In the genomic region with DNA sequence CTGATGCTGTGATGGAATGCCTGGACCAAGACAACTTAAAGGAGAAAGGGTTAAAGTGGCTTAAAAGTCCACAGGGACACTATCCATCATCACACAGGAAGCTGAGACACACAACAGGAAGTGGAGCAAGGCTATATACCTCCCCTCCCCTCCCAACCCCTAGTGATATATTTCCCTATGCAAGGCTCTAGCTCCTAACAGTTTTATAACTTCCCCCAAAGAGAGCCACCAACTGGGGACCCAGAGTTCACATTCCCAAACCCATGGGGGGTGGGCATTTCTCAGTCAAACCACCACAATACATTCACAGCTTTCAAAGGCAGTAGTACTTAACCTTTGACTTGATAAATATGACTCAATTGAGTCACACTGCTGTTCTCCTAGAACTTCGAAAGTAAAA, we compare ENCODE assay signal across 25 mouse cellular contexts.
DNase-seq lines count a peak whose midpoint lies in the region; ATAC-seq and TF ChIP-seq lines count a peak whose summit lies in the region.
"Had no signal": no experiment of that assay in that cellular context is flagged by ENCODE, and none has a peak within 500 bp of the region (broad histone marks: within the 10 kb centered on the region; RNA-seq: fewer than 3 reads in every experiment).

No protein-coding gene starts in this region.

- H3K36me3 ChIP-seq in kidney, postnatal 0 days (ENCODE audit: insufficient read depth, low read length) = no peaks in the 10 kb centered on the region
- H3K36me3 ChIP-seq in neural tube, embryonic 14.5 days (ENCODE audit: control insufficient read depth, insufficient read depth, low read length) = no peaks in the 10 kb centered on the region
- H3K36me3 ChIP-seq in thymus, adult 2 months (ENCODE audit: control insufficient read depth, insufficient read depth, low read length) = no peaks in the 10 kb centered on the region
- H3K36me3 ChIP-seq: heart, embryonic 12.5 days; hindbrain, embryonic 10.5 days; liver, embryonic 13.5 days; midbrain, embryonic 13.5 days had no signal

- H3K9me3 ChIP-seq in kidney, postnatal 0 days (replicated peaks; ENCODE audit: low read length) = no peaks in the 10 kb centered on the region
- no peaks in the 10 kb centered on the region for H3K9me3 ChIP-seq in neural tube, embryonic 14.5 days (ENCODE audit: control insufficient read depth, low read length)
- H3K9me3 ChIP-seq: heart, embryonic 12.5 days; hindbrain, embryonic 10.5 days; liver, embryonic 13.5 days; midbrain, embryonic 13.5 days had no signal

- no peak for TF ChIP-seq POLR2A in thymus, adult 2 months (IDR thresholded peaks at IDR 0.05; ENCODE audit: control insufficient read depth, extremely low read depth, insufficient read depth, low read length, poor library complexity)

- H3K27ac ChIP-seq in kidney, postnatal 0 days = no peak overlapping the region
- H3K27ac ChIP-seq in neural tube, embryonic 14.5 days (ENCODE audit: low read depth, low read length) = no peak overlapping the region
- no peak overlapping the region for H3K27ac ChIP-seq in thymus, adult 2 months (ENCODE audit: control insufficient read depth, insufficient read depth, low read length)
- H3K27ac ChIP-seq: hindbrain, embryonic 10.5 days; left cerebral cortex, adult 2 months; liver, embryonic 13.5 days; macrophage; midbrain, embryonic 13.5 days; stomach, postnatal 0 days had no signal

- H3K4me1 ChIP-seq in kidney, postnatal 0 days (replicated peaks; ENCODE audit: insufficient read depth, low read length) = no peaks in the 10 kb centered on the region
- no peaks in the 10 kb centered on the region for H3K4me1 ChIP-seq in neural tube, embryonic 14.5 days (ENCODE audit: control insufficient read depth, insufficient read depth, low read length)
- H3K4me1 ChIP-seq in thymus, adult 2 months (replicated peaks; ENCODE audit: control insufficient read depth, insufficient read depth, low read length) = no peaks in the 10 kb centered on the region
- H3K4me1 ChIP-seq: heart, embryonic 12.5 days; hindbrain, embryonic 10.5 days; liver, embryonic 13.5 days; midbrain, embryonic 13.5 days had no signal

- no peak overlapping the region for H3K9ac ChIP-seq in kidney, postnatal 0 days (ENCODE audit: low read depth, low read length)
- H3K9ac ChIP-seq in neural tube, embryonic 14.5 days (replicated peaks; ENCODE audit: low read depth, low read length) = no peak overlapping the region
- H3K9ac ChIP-seq: heart, embryonic 12.5 days; liver, embryonic 13.5 days; midbrain, embryonic 13.5 days had no signal

- no peak overlapping the region for H3K4me3 ChIP-seq in kidney, postnatal 0 days (replicated peaks; ENCODE audit: low read depth, low read length)
- no peak overlapping the region for H3K4me3 ChIP-seq in neural tube, embryonic 14.5 days (ENCODE audit: low read depth, low read length)
- H3K4me3 ChIP-seq in thymus, adult 2 months (ENCODE audit: control insufficient read depth, insufficient read depth, low read length) = no peak overlapping the region
- H3K4me3 ChIP-seq: heart, embryonic 12.5 days; hindbrain, embryonic 10.5 days; left cerebral cortex, adult 2 months; liver, embryonic 13.5 days; midbrain, embryonic 13.5 days; myocyte had no signal

- ATAC-seq in kidney, postnatal 0 days (replicated peaks; ENCODE audit: low FRiP score, low read depth) = no peak
- ATAC-seq in neural tube, embryonic 14.5 days (ENCODE audit: low read depth) = peak; percentile 21; the same call in 1 of the 2 replicates
- ATAC-seq: forebrain, embryonic 14.5 days; intestine, postnatal 0 days; midbrain, embryonic 13.5 days had no signal

- TF ChIP-seq CTCF in kidney, postnatal 0 days (IDR thresholded peaks at IDR 0.05; ENCODE audit: low read depth) = no peak
- TF ChIP-seq CTCF in thymus, adult 2 months (IDR thresholded peaks at IDR 0.05; ENCODE audit: borderline replicate concordance, control insufficient read depth, extremely low read depth, insufficient read depth, low read length, poor library complexity) = no peak

- no peaks in the 10 kb centered on the region for H3K27me3 ChIP-seq in kidney, postnatal 0 days (ENCODE audit: insufficient read depth, low read length)
- no peaks in the 10 kb centered on the region for H3K27me3 ChIP-seq in neural tube, embryonic 14.5 days (ENCODE audit: control insufficient read depth, insufficient read depth, low read length)
- no peaks in the 10 kb centered on the region for H3K27me3 ChIP-seq in thymus, adult 2 months (ENCODE audit: control insufficient read depth, insufficient read depth, low read length)
- H3K27me3 ChIP-seq: heart, embryonic 12.5 days; liver, embryonic 13.5 days; midbrain, embryonic 13.5 days had no signal

- DNase-seq in kidney, postnatal 0 days (ENCODE audit: low spot score) = peak; percentile 43
- DNase-seq in kidney, postnatal 4 days = no peak
- DNase-seq in neural tube, embryonic 10.5 days (ENCODE audit: extremely low spot score, low spot score) = no peak
- peak; percentile 45 for DNase-seq in embryo, embryonic 11.5 days (ENCODE audit: low read depth, low spot score)
- DNase-seq in right cerebral cortex, adult 18-20 months = no peak
- no peak for DNase-seq in thymus, adult 2 months
- DNase-seq: adrenal gland, postnatal 25 days; cerebellum, adult 9-10 months; heart, adult 11 months; heart, postnatal 10 days; kidney, postnatal 36 days; layer of hippocampus, adult 9-11 months; liver, embryonic 13.5 days; lung, adult 2 months; right cerebral cortex, postnatal 14 days had no signal

- WGBS in kidney, postnatal 0 days = 24% methylated on average over 1 of the region's 1 CpGs
- 9% methylated on average over 1 of the region's 1 CpGs for WGBS in neural tube, embryonic 14.5 days
- 90% methylated on average over 1 of the region's 1 CpGs for WGBS in thymus, adult 2 months

- H3K4me2 ChIP-seq in kidney, postnatal 0 days (ENCODE audit: low read length) = no peak overlapping the region
- no peak overlapping the region for H3K4me2 ChIP-seq in neural tube, embryonic 14.5 days (ENCODE audit: low read depth, low read length)
- H3K4me2 ChIP-seq: heart, embryonic 12.5 days; liver, embryonic 13.5 days; midbrain, embryonic 13.5 days had no signal

Comparison
In these comparisons a context has a peak if more than half of its experiments do, and no peak if none do; other contexts are left out.
1. DNase-seq: peak in kidney, postnatal 0 days (single experiment) and embryo, embryonic 11.5 days (single experiment); none in kidney, postnatal 4 days (0 of 2), neural tube, embryonic 10.5 days (single experiment), right cerebral cortex, adult 18-20 months (single experiment) and thymus, adult 2 months (single experiment).